Mouse (Mus musculus): ENCODE results near the gene Ttf2. TPM values are rescaled to one million over a fixed set of nuclear protein-coding genes. Genes with fewer than 3 reads are reported as not detected.

Ttf2 gene
- polyA plus RNA-seq, 1 experiment from 2014 or later = 15.7 TPM

- no peak overlapping the region for H3K9ac ChIP-seq
- no peaks in the 10 kb centered on the region for H3K36me3 ChIP-seq
- no peak overlapping the region for H3K4me2 ChIP-seq
- peaks cover 24% of the 10 kb centered on the region for H3K4me1 ChIP-seq (replicated peaks)
- no peak overlapping the region for H3K4me3 ChIP-seq
- no peak overlapping the region for H3K27ac ChIP-seq (ENCODE audit: poor library complexity, severe bottlenecking)
- no peaks in the 10 kb centered on the region for H3K27me3 ChIP-seq (replicated peaks)
- no peaks in the 10 kb centered on the region for H3K9me3 ChIP-seq (replicated peaks)
- no peak for ATAC-seq (ENCODE audit: insufficient number of reproducible peaks, low FRiP score)
- 84% methylated on average over 9 of the region's 9 CpGs for WGBS
Observed at GRCm38 (mm10) chr3:100911026-100911425, 58.4 kb downstream of the Ttf2 start.

DNA sequence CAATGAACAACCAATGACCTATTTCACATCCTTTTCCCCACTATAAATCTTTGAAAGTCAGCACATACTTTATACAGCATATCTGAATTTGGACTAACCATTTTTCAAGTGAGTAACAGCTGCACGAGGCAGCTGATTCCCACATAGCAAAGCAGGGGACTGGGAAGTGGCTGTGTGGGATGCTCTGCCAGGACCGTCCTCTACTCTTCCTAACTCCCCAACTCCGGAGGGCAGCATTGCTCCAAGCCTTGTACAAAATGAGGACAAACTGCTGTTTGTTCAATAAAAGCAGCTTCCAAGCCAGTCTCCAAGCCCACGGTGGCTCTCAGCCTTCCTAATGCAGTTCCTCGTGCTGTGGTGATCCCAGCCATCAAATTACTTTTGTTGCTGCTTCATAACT is 58.8 kb downstream of the Ttf2 start:
- WGBS = 63% methylated on average over 5 of the region's 5 CpGs

DNA sequence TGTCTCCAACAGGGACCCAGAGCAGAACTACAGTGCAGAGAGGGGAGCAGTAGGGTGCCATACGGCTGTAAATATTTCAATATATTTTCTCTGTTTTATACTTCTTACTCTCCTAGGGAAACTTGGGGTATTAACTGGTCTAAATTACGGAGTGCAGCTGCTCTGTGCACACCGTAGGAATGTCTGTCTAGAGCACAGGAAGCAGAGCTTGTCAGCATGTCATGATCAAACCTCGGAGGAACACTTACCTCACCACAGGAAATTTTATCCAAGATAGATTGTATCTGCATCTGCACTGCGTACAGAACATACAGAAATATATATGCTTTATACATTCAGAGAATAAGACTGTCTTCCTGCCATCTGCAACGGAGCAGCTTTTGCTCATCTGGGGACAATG is 60.9 kb downstream of the Ttf2 start:
- Histone ChIP-seq H3K27me3 (replicated peaks) (no peaks in the 10 kb centered on the region), H3K36me3 (no peaks in the 10 kb centered on the region), H3K9me3 (replicated peaks) (no peaks in the 10 kb centered on the region), H3K4me1 (replicated peaks) (peaks cover 29% of the 10 kb centered on the region), H3K27ac (ENCODE audit: poor library complexity, severe bottlenecking) (no peak overlapping the region), H3K4me2 (no peak overlapping the region), H3K9ac (no peak overlapping the region), H3K4me3 (no peak overlapping the region)
- 31% methylated on average over 6 of the region's 6 CpGs for WGBS
- ATAC-seq (ENCODE audit: insufficient number of reproducible peaks, low FRiP score) = no peak

More for the DNA sequence above, 58.8 kb downstream of the Ttf2 start:
- Histone ChIP-seq H3K27me3 (replicated peaks) (no peaks in the 10 kb centered on the region), H3K27ac (ENCODE audit: poor library complexity, severe bottlenecking) (no peak overlapping the region), H3K36me3 (no peaks in the 10 kb centered on the region), H3K4me1 (replicated peaks) (peaks cover 26% of the 10 kb centered on the region), H3K4me3 (no peak overlapping the region), H3K9ac (no peak overlapping the region), H3K9me3 (replicated peaks) (no peaks in the 10 kb centered on the region), H3K4me2 (no peak overlapping the region)
- no peak for ATAC-seq (ENCODE audit: insufficient number of reproducible peaks, low FRiP score)

DNA sequence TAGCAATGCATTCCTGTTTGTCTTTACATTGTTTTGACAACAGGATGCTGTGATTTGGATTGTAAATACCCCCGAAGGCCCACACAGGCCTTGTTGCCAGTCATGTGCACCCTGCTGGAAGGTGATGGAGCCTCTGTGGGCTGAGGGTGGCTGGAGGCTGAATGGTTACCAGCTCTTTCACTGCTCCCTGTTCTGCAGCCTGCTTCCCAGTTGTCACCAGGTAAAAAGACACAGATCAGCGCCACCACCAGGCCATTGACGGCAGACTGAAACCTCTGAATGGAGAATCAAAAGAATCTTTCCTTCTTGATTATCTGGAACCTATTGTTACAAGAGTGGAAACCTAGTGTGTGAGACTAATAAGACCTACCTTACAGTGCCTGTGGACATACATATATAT is 62.5 kb downstream of the Ttf2 start:
- 30% methylated on average over 3 of the region's 3 CpGs for WGBS
- H3K9ac ChIP-seq = no peak overlapping the region
- no peak overlapping the region for H3K4me3 ChIP-seq
- H3K4me1 ChIP-seq (replicated peaks) = peaks cover 29% of the 10 kb centered on the region
- no peaks in the 10 kb centered on the region for H3K9me3 ChIP-seq (replicated peaks)
- no peaks in the 10 kb centered on the region for H3K27me3 ChIP-seq (replicated peaks)
- H3K27ac ChIP-seq (ENCODE audit: poor library complexity, severe bottlenecking) = no peak overlapping the region
- no peak overlapping the region for H3K4me2 ChIP-seq
- no peak for ATAC-seq (ENCODE audit: insufficient number of reproducible peaks, low FRiP score)
- no peaks in the 10 kb centered on the region for H3K36me3 ChIP-seq

DNA sequence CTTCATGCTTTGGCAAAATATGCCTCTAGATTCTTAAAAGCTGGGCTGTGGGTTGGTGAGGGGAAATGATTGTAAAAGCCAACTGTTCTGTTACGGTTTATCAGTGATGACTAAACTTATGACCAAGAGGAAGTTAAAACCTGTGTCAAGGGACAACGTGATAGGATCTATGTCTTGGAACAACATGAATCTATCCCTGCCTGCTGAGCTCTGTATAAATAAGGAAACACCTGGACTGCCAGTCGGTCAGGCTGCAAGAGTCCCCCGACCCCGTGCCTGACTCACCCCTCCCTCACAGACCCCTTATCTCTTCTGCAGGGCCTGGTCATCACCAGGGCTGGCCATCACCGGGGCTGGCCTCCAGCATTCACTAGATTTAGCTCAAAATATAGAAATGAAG is 63.3 kb downstream of the Ttf2 start:
- ATAC-seq (ENCODE audit: insufficient number of reproducible peaks, low FRiP score) = 0 out of 2 replicates have a peak, but pooled peaks have one; percentile 25

DNA sequence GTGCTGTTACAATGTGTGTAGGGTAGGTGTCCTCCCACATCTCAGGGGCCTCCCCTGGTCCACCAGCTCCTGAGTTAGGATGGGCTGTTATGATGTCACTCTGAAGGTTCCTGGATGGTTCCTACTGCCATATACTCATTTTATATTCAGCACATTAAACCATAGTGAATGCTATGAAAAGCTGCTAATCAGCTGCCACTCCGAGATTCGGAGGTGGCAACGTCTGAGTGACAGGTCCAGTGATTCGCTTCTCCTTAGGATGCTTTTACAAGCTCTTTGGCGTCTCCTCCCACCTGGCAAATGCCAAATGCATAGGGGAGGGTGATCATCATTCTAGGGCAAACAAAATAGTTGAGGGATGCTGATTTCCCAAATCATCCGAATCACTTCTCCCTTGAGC is 74.0 kb downstream of the Ttf2 start:
- Histone ChIP-seq H3K9ac (no peak overlapping the region), H3K4me1 (replicated peaks) (0 out of 2 replicates have a peak, but pooled peaks cover 4% of the 10 kb centered on the region), H3K27ac (ENCODE audit: poor library complexity, severe bottlenecking) (no peak overlapping the region), H3K9me3 (replicated peaks) (no peaks in the 10 kb centered on the region), H3K27me3 (replicated peaks) (no peaks in the 10 kb centered on the region), H3K36me3 (no peaks in the 10 kb centered on the region), H3K4me2 (no peak overlapping the region), H3K4me3 (no peak overlapping the region)
- no peak for ATAC-seq (ENCODE audit: insufficient number of reproducible peaks, low FRiP score)
- WGBS = 72% methylated on average over 6 of the region's 6 CpGs

More for the DNA sequence above, 63.3 kb downstream of the Ttf2 start:
- H3K27ac ChIP-seq (ENCODE audit: poor library complexity, severe bottlenecking) = no peak overlapping the region
- no peak overlapping the region for H3K9ac ChIP-seq
- no peaks in the 10 kb centered on the region for H3K9me3 ChIP-seq (replicated peaks)
- no peaks in the 10 kb centered on the region for H3K27me3 ChIP-seq (replicated peaks)
- H3K4me2 ChIP-seq = no peak overlapping the region
- H3K36me3 ChIP-seq = no peaks in the 10 kb centered on the region
- 15% methylated on average over 6 of the region's 6 CpGs for WGBS
- peaks cover 24% of the 10 kb centered on the region for H3K4me1 ChIP-seq (replicated peaks)
- no peak overlapping the region for H3K4me3 ChIP-seq

DNA sequence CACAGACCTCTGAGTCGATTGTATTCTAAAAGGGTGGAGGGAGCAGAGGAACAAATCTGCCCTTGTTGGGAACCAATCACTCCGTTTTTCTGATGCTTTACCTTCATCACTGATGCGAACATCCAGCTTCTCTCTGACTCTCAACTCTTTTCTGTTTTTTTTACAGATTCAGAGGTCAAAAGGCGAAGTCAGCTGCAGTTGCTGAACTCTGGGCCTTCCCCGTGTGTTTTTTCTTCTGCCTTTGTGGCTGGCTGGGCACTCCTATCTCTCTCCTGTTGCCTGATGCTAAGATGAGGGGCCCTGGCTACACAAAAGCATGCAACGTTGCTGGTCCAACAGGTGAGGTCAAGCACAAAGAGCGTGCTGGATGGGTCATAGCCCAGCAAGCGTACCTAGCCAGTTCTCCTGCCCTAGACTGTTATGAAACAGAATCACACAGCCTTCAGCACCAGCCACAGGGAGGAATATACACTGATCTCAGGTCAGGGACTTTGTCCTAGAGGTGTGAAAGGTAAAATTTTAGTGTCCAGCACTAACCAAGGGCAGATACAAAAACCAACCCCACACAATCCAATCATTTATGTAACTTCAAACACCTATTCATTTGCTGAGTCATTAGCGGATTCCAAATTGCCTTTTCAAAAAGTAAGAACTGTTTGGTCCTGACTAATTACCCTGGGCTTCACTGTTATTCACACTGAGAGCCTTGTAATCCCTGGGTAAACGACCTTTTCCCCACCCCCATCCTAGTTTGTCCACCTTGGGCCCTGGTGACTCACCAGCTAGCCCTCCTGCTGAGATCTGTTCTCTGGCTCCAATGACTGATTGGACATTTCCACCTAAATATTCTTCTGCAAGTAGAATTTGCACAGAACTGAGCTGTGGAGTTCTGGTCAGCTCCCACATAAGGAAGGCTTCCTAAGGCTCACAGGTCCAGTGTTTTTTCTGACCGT is 76.8 kb downstream of the Ttf2 start:
- WGBS = 62% methylated on average over 11 of the region's 11 CpGs
- 0 out of 2 replicates have a peak, but pooled peaks cover 2% of the 10 kb centered on the region for H3K4me1 ChIP-seq (replicated peaks)
- ATAC-seq (ENCODE audit: insufficient number of reproducible peaks, low FRiP score) = no peak

GRCm38 (mm10) chr3:100890406-100890805 is 79.1 kb downstream of the Ttf2 start:
- H3K4me2 ChIP-seq = no peak overlapping the region
- H3K4me3 ChIP-seq = no peak overlapping the region
- H3K27me3 ChIP-seq (replicated peaks) = no peaks in the 10 kb centered on the region
- no peak for ATAC-seq (ENCODE audit: insufficient number of reproducible peaks, low FRiP score)
- peaks cover 5% of the 10 kb centered on the region for H3K9me3 ChIP-seq (replicated peaks)
- H3K27ac ChIP-seq (ENCODE audit: poor library complexity, severe bottlenecking) = no peak overlapping the region
- H3K36me3 ChIP-seq = no peaks in the 10 kb centered on the region
- 80% methylated on average over 3 of the region's 3 CpGs for WGBS
- no peaks in the 10 kb centered on the region for H3K4me1 ChIP-seq (replicated peaks)
- H3K9ac ChIP-seq = no peak overlapping the region

More for the DNA sequence above, 76.8 kb downstream of the Ttf2 start:
- Histone ChIP-seq H3K9ac (no peak overlapping the region), H3K4me2 (no peak overlapping the region), H3K9me3 (replicated peaks) (no peaks in the 10 kb centered on the region), H3K4me3 (no peak overlapping the region), H3K27me3 (replicated peaks) (no peaks in the 10 kb centered on the region), H3K27ac (ENCODE audit: poor library complexity, severe bottlenecking) (no peak overlapping the region), H3K36me3 (no peaks in the 10 kb centered on the region)

GRCm38 (mm10) chr3:100889234-100889633 is 80.2 kb downstream of the Ttf2 start:
- H3K9me3 ChIP-seq (replicated peaks) = peaks cover 5% of the 10 kb centered on the region
- WGBS = 86% methylated on average over 1 of the region's 1 CpGs

More at GRCm38 (mm10) chr3:100889234-100889633, 80.2 kb downstream of the Ttf2 start:
- H3K27ac ChIP-seq (ENCODE audit: poor library complexity, severe bottlenecking) = no peak overlapping the region
- no peaks in the 10 kb centered on the region for H3K27me3 ChIP-seq (replicated peaks)
- H3K9ac ChIP-seq = no peak overlapping the region
- H3K4me3 ChIP-seq = no peak overlapping the region
- no peaks in the 10 kb centered on the region for H3K36me3 ChIP-seq
- no peak for ATAC-seq (ENCODE audit: insufficient number of reproducible peaks, low FRiP score)
- H3K4me2 ChIP-seq = no peak overlapping the region
- H3K4me1 ChIP-seq (replicated peaks) = no peaks in the 10 kb centered on the region
